In genomic region chr10:115556738-115557242, GRCm38 (mm10) we compare ENCODE assay signal across 15 mouse cellular contexts. TPM values are rescaled to one million over a fixed set of nuclear protein-coding genes. Genes with fewer than 3 reads are reported as not detected.
DNase-seq lines count a peak whose midpoint lies in the region; ATAC-seq and TF ChIP-seq lines count a peak whose summit lies in the region.
"Had no signal": no experiment of that assay in that cellular context is flagged by ENCODE, and none has a peak within 500 bp of the region (broad histone marks: within the 10 kb centered on the region; RNA-seq: fewer than 3 reads in every experiment).

No protein-coding gene starts in this region.

- no peak for DNase-seq in limb, embryonic 10.5 days (ENCODE audit: low spot score)
- peak; percentile 27 for DNase-seq in embryo, embryonic 9.5 days (ENCODE audit: extremely low spot score)
- no peak for DNase-seq in hindbrain, postnatal 0 days (ENCODE audit: low spot score)
- DNase-seq in retina, embryonic 14.5 days (ENCODE audit: low spot score): peak; percentile 61
- no peak for DNase-seq in lung, postnatal 0 days (ENCODE audit: low spot score)
- no peak for DNase-seq in adipocyte (ENCODE audit: low spot score)
- DNase-seq in left cerebral cortex, adult 18-20 months (ENCODE audit: low spot score in 2 of 2): no peak
- DNase-seq: adrenal gland, adult 8-10 months; cerebellum, adult 18-20 months; lung, postnatal 14 days; spleen, adult 18-20 months had no signal

- H3K4me2 ChIP-seq in limb, embryonic 12.5 days: peak overlapping the region; percentile 6; the same call in 1 of the 2 replicates
- H3K4me2 ChIP-seq in hindbrain, postnatal 0 days (ENCODE audit: low read depth, low read length): peak overlapping the region; percentile 31
- H3K4me2 ChIP-seq in lung, postnatal 0 days (replicated peaks; ENCODE audit: low read depth, low read length): no peak overlapping the region
- H3K4me2 ChIP-seq: heart, embryonic 12.5 days had no signal

- H3K27ac ChIP-seq in limb, embryonic 12.5 days: no peak overlapping the region
- H3K27ac ChIP-seq in limb, embryonic 10.5 days: no peak overlapping the region
- no peak overlapping the region for H3K27ac ChIP-seq in hindbrain, postnatal 0 days
- no peak overlapping the region for H3K27ac ChIP-seq in lung, postnatal 0 days (ENCODE audit: low read length)

- peaks cover 19% of the 10 kb centered on the region for H3K4me1 ChIP-seq in limb, embryonic 12.5 days (replicated peaks)
- H3K4me1 ChIP-seq in limb, embryonic 10.5 days: peaks cover 11% of the 10 kb centered on the region
- H3K4me1 ChIP-seq in hindbrain, postnatal 0 days (ENCODE audit: insufficient read depth, low read length): no peaks in the 10 kb centered on the region
- no peaks in the 10 kb centered on the region; the same call in 1 of the 2 replicates for H3K4me1 ChIP-seq in lung, postnatal 0 days (ENCODE audit: insufficient read depth, low read depth, low read length)
- H3K4me1 ChIP-seq: heart, embryonic 12.5 days had no signal

- 36% methylated on average over 12 of the region's 12 CpGs for WGBS in limb, embryonic 12.5 days
- 49% methylated on average over 12 of the region's 12 CpGs for WGBS in limb, embryonic 10.5 days
- WGBS in hindbrain, postnatal 0 days: 14% methylated on average over 12 of the region's 12 CpGs
- WGBS in lung, postnatal 0 days: 53% methylated on average over 11 of the region's 12 CpGs

- no peaks in the 10 kb centered on the region for H3K9me3 ChIP-seq in limb, embryonic 12.5 days
- no peaks in the 10 kb centered on the region for H3K9me3 ChIP-seq in limb, embryonic 10.5 days (replicated peaks)
- no peaks in the 10 kb centered on the region for H3K9me3 ChIP-seq in hindbrain, postnatal 0 days (ENCODE audit: low read length)
- H3K9me3 ChIP-seq in lung, postnatal 0 days (ENCODE audit: low read length): no peaks in the 10 kb centered on the region
- H3K9me3 ChIP-seq: heart, embryonic 12.5 days had no signal

- no peaks in the 10 kb centered on the region for H3K36me3 ChIP-seq in limb, embryonic 12.5 days
- no peaks in the 10 kb centered on the region for H3K36me3 ChIP-seq in limb, embryonic 10.5 days
- H3K36me3 ChIP-seq in hindbrain, postnatal 0 days (ENCODE audit: insufficient read depth, low read length): no peaks in the 10 kb centered on the region
- no peaks in the 10 kb centered on the region for H3K36me3 ChIP-seq in lung, postnatal 0 days (ENCODE audit: insufficient read depth, low read length)
- H3K36me3 ChIP-seq: heart, embryonic 12.5 days had no signal

- ATAC-seq in limb, embryonic 12.5 days (ENCODE audit: insufficient number of reproducible peaks, insufficient read depth, low FRiP score, low TSS enrichment, low read depth): no peak
- peak; percentile 78 for ATAC-seq in hindbrain, postnatal 0 days
- no peak for ATAC-seq in lung, postnatal 0 days
- ATAC-seq: intestine, embryonic 16.5 days had no signal

- no peak for TF ChIP-seq EP300 in lung, postnatal 0 days (IDR thresholded peaks at IDR 0.05)

- H3K27me3 ChIP-seq in limb, embryonic 12.5 days: no peaks in the 10 kb centered on the region
- no peaks in the 10 kb centered on the region for H3K27me3 ChIP-seq in limb, embryonic 10.5 days (ENCODE audit: low read depth, poor library complexity, severe bottlenecking)
- H3K27me3 ChIP-seq in hindbrain, postnatal 0 days (ENCODE audit: insufficient read depth, low read length): no peaks in the 10 kb centered on the region
- no peaks in the 10 kb centered on the region for H3K27me3 ChIP-seq in lung, postnatal 0 days (replicated peaks; ENCODE audit: insufficient read depth, low read length)
- H3K27me3 ChIP-seq: heart, embryonic 12.5 days had no signal

- no peak overlapping the region for H3K4me3 ChIP-seq in limb, embryonic 12.5 days (replicated peaks)
- H3K4me3 ChIP-seq in limb, embryonic 10.5 days: no peak overlapping the region
- H3K4me3 ChIP-seq in hindbrain, postnatal 0 days (ENCODE audit: low read length): no peak overlapping the region
- no peak overlapping the region for H3K4me3 ChIP-seq in lung, postnatal 0 days (ENCODE audit: low read depth, low read length)
- H3K4me3 ChIP-seq: heart, embryonic 12.5 days had no signal

- no peak overlapping the region for H3K9ac ChIP-seq in limb, embryonic 12.5 days (replicated peaks)
- H3K9ac ChIP-seq in hindbrain, postnatal 0 days (replicated peaks; ENCODE audit: low read length): no peak overlapping the region
- no peak overlapping the region for H3K9ac ChIP-seq in lung, postnatal 0 days (replicated peaks; ENCODE audit: low read depth)
- H3K9ac ChIP-seq: heart, embryonic 12.5 days had no signal

- no peak for TF ChIP-seq CTCF in hindbrain, postnatal 0 days (IDR thresholded peaks at IDR 0.05; ENCODE audit: low read depth)
- no peak for TF ChIP-seq CTCF in lung, postnatal 0 days (IDR thresholded peaks at IDR 0.05)

RNA-seq across cellular contexts. Expression of gene A930009A15Rik, which starts 13.0 kb away (rescaled TPM):
- polyA plus RNA-seq in limb, embryonic 12.5 days (2016; fragmentation: Nextera tagmentation; extraction: Ambion mirVana): not detected in 2 replicates
- not detected in 2 replicates for polyA plus RNA-seq in limb, embryonic 10.5 days (2016; fragmentation: Nextera tagmentation; extraction: Ambion mirVana)
- total RNA-seq in hindbrain, postnatal 0 days (2014; rRNA removed): 1.3 TPM in 1 of 2 replicates, not detected in the other
- 4.0 and 5.0 TPM in 2 replicates for polyA plus RNA-seq in hindbrain, postnatal 0 days (2015; fragmentation: Nextera tagmentation; extraction: Ambion mirVana)
- polyA plus RNA-seq in lung, postnatal 0 days (2015; fragmentation: Nextera tagmentation; extraction: Ambion mirVana): not detected in 2 replicates
- not detected for total RNA-seq in left cerebral cortex, adult 18-20 months (2021)
- total RNA-seq: adrenal gland, adult 8-10 months had no signal
- polyA plus RNA-seq: heart, embryonic 12.5 days; intestine, embryonic 16.5 days had no signal

RNA-seq across cellular contexts. Expression of gene Lgr5, which starts 30.8 kb away (rescaled TPM):
- polyA plus RNA-seq in limb, embryonic 12.5 days (2016; fragmentation: Nextera tagmentation; extraction: Ambion mirVana): 6.6 and 8.9 TPM in 2 replicates
- polyA plus RNA-seq in limb, embryonic 10.5 days (2016; fragmentation: Nextera tagmentation; extraction: Ambion mirVana): 1.4 and 2.3 TPM in 2 replicates
- total RNA-seq in hindbrain, postnatal 0 days (2014; rRNA removed): 2.3 and 3.3 TPM in 2 replicates
- polyA plus RNA-seq in hindbrain, postnatal 0 days (2015; fragmentation: Nextera tagmentation; extraction: Ambion mirVana): 2.6 and 3.0 TPM in 2 replicates
- 0.23 and 0.35 TPM in 2 replicates for polyA plus RNA-seq in lung, postnatal 0 days (2015; fragmentation: Nextera tagmentation; extraction: Ambion mirVana)
- total RNA-seq in left cerebral cortex, adult 18-20 months (2021): 1 to 10 TPM; 4.4 to 4.9 TPM
- total RNA-seq: MEL had no signal

Comparison
In these comparisons a context has a peak if more than half of its experiments do, and no peak if none do; other contexts are left out.
1. DNase-seq: peak in embryo, embryonic 9.5 days (single experiment) and retina, embryonic 14.5 days (single experiment); none in limb, embryonic 10.5 days (single experiment), hindbrain, postnatal 0 days (single experiment), lung, postnatal 0 days (single experiment), adipocyte (single experiment) and left cerebral cortex, adult 18-20 months (0 of 2).